Mouse (Mus musculus) heart, embryonic 12.5 days (tissue): ENCODE data around the gene Mroh7. TPM values are rescaled to one million over a fixed set of nuclear protein-coding genes. Genes with fewer than 3 reads are reported as not detected.

ENCODE experiments used
- ATAC-seq: fragments of 200-750 bp; cut with Nextera tagmentation; 2 replicates; pipeline ENCODE4 v1.8.0; 2017; ENCODE audit warnings: moderate TSS enrichment, moderate library complexity; ENCODE audit not compliant: insufficient number of reproducible peaks, low FRiP score
- H3K27ac ChIP-seq: fragments of 300-500 bp; sonication (generic); 2 replicates; pipeline ENCODE4 v1.5.1; 2016; ENCODE audit warnings: mild to moderate bottlenecking, moderate library complexity; ENCODE audit not compliant: poor library complexity, severe bottlenecking
- H3K27me3 ChIP-seq: fragments of 300-500 bp; sonication (generic); replicated peaks from 2 replicates; pipeline ENCODE4 v1.6.1; 2016; ENCODE audit warnings: mild to moderate bottlenecking, moderate library complexity
- H3K36me3 ChIP-seq: fragments of 300-500 bp; sonication (generic); 2 replicates; pipeline ENCODE4 v1.6.1; 2016; ENCODE audit warnings: mild to moderate bottlenecking, moderate library complexity
- H3K4me1 ChIP-seq: fragments of 300-500 bp; sonication (generic); replicated peaks from 2 replicates; pipeline ENCODE4 v1.6.1; 2016; ENCODE audit warnings: mild to moderate bottlenecking
- H3K4me2 ChIP-seq: fragments of 300-500 bp; sonication (generic); 2 replicates; pipeline ENCODE4 v1.6.1; 2016; ENCODE audit warnings: mild to moderate bottlenecking, moderate library complexity
- H3K4me3 ChIP-seq: fragments of 300-500 bp; sonication (generic); 2 replicates; pipeline ENCODE4 v1.5.1; 2016; ENCODE audit warnings: mild to moderate bottlenecking
- H3K9ac ChIP-seq: fragments of 300-500 bp; sonication (generic); 2 replicates; pipeline ENCODE4 v1.6.1; 2016; ENCODE audit warnings: mild to moderate bottlenecking, moderate library complexity
- H3K9me3 ChIP-seq: fragments of 300-500 bp; sonication (generic); replicated peaks from 2 replicates; pipeline ENCODE4 v1.6.1; 2016; ENCODE audit warnings: mild to moderate bottlenecking, moderate library complexity
- WGBS: fragments of 180-500 bp; shearing (Covaris S2); methylation state at CpG from one replicate; pipeline ENCODE4 v1.1.7; 2016; 5-methylcytosine and 5-hydroxymethylcytosine counted together
- polyA plus RNA-seq: library from polyadenylated mRNA; unstranded; fragments of >200 nt; fragmentation: Nextera tagmentation; extraction: Ambion mirVana; gene quantifications from 2 replicates; pipeline ENCODE4 v1.2.1, GENCODE M21; 2016

Gene Mroh7
- polyA plus RNA-seq, 1 experiment from 2014 or later: 0.80 TPM

GRCm38 (mm10) chr4:106633281-106634085 lies 97.2 kb downstream of the Mroh7 start:
- 0 out of 2 replicates have a peak, but pooled peaks cover 5% of the 10 kb centered on the region for H3K4me1 ChIP-seq
- H3K4me2 ChIP-seq: no peak overlapping the region
- H3K36me3 ChIP-seq: no peaks in the 10 kb centered on the region
- peaks cover 58% of the 10 kb centered on the region for H3K27me3 ChIP-seq
- no peaks in the 10 kb centered on the region for H3K9me3 ChIP-seq
- ATAC-seq: no peak
- peak overlapping the region; percentile 55; the same call in 1 of the 2 replicates for H3K27ac ChIP-seq
- no peak overlapping the region for H3K4me3 ChIP-seq
- 27% methylated on average over 8 of the region's 8 CpGs for WGBS
- H3K9ac ChIP-seq: no peak overlapping the region

- Histone ChIP-seq H3K27me3 (peaks cover 64% of the 10 kb centered on the region), H3K27ac (no peak overlapping the region), H3K9me3 (no peaks in the 10 kb centered on the region), H3K4me2 (no peak overlapping the region), H3K4me3 (no peak overlapping the region), H3K9ac (no peak overlapping the region), H3K36me3 (no peaks in the 10 kb centered on the region), H3K4me1 (0 out of 2 replicates have a peak, but pooled peaks cover 5% of the 10 kb centered on the region)
- 29% methylated on average over 1 of the region's 3 CpGs for WGBS
- ATAC-seq: no peak
These were observed 98.4 kb downstream of the Mroh7 start for GRCm38 (mm10) chr4:106632313-106632712.

Other genes with a start within 250 kb of the Mroh7 start
- not detected in 2 replicates for gene Bsnd, start 238.6 kb downstream of the Mroh7 start, polyA plus RNA-seq
- 3.9 and 4.7 TPM in 2 replicates for gene Dhcr24, start 169.9 kb downstream of the Mroh7 start, polyA plus RNA-seq
- gene Lexm, start 113.7 kb downstream of the Mroh7 start, polyA plus RNA-seq: 0.50 and 1.5 TPM in 2 replicates
- 0.57 and 0.91 TPM in 2 replicates for gene Ttc22, start 108.5 kb downstream of the Mroh7 start, polyA plus RNA-seq
- gene Pars2, start 79.9 kb downstream of the Mroh7 start, polyA plus RNA-seq: 12.3 and 13.6 TPM in 2 replicates
- 55.6 and 57.7 TPM in 2 replicates for gene Ttc4, start 52.0 kb downstream of the Mroh7 start, polyA plus RNA-seq
- 0.13 TPM in 1 of 2 replicates, not detected in the other for gene Fam151a, start 3.0 kb upstream of the Mroh7 start, polyA plus RNA-seq
- gene Acot11, start 74.1 kb upstream of the Mroh7 start, polyA plus RNA-seq: 4.1 and 5.6 TPM in 2 replicates
- 101 and 105 TPM in 2 replicates for gene Ssbp3, start 179.8 kb upstream of the Mroh7 start, polyA plus RNA-seq